Mouse (Mus musculus): Measurements from ENCODE around the gene Wdfy1.

GRCm38 (mm10) chr1:79687254-79687653 lies 88.7 kb downstream of the Wdfy1 start:
- TF ChIP-seq GATA1 (IDR thresholded peaks at IDR 0.05; ENCODE audit: borderline replicate concordance, low read length) = no peak
- peak; percentile 82 for TF ChIP-seq TAL1 (conservative IDR thresholded peaks at IDR 0.05; ENCODE audit: low read depth, low read length)
- no peak for TF ChIP-seq CTCF (IDR thresholded peaks at IDR 0.05; ENCODE audit: low read depth, low read length)
- no peak for TF ChIP-seq POLR2AphosphoS5 (IDR thresholded peaks at IDR 0.05; ENCODE audit: insufficient replicate concordance, low read depth, low read length)
- TF ChIP-seq GATA2 (IDR thresholded peaks at IDR 0.05; ENCODE audit: borderline replicate concordance, low read depth, low read length) = no peak
